Mouse (Mus musculus) G1E (cell line): ENCODE measurements around the gene Arid5b.

Source experiments
- CTCF ChIP-seq: IDR thresholded peaks from 2 replicates; pipeline ENCODE4 v1.5.1; 2012; ENCODE audit warnings: low read depth, low read length, inconsistent platforms, mixed read lengths
- GATA1 ChIP-seq: IDR thresholded peaks from 2 replicates; pipeline ENCODE4 v1.6.1; 2012; ENCODE audit warnings: borderline replicate concordance, low read length, inconsistent platforms, mixed read lengths

GRCm38 (mm10) chr10:68164137-68164536, 114.4 kb downstream of the Arid5b start:
- no peak for TF ChIP-seq CTCF
- no peak for TF ChIP-seq GATA1
